Mouse (Mus musculus) right cerebral cortex, postnatal 10 days (tissue): ENCODE results near the gene Gimap8.
"Not testable (repeated sequence)": the region's sequence is repeated elsewhere in the genome, so short reads cannot be mapped to it uniquely, and the experiment has no call there.

Experiments used
- DNase-seq, 2 experiments: peaks; one replicate each; pipeline ENCODE4 v3.0.0; 2021; ENCODE audit warnings: low spot score in 2 of 2

Gene Gimap8

DNA sequence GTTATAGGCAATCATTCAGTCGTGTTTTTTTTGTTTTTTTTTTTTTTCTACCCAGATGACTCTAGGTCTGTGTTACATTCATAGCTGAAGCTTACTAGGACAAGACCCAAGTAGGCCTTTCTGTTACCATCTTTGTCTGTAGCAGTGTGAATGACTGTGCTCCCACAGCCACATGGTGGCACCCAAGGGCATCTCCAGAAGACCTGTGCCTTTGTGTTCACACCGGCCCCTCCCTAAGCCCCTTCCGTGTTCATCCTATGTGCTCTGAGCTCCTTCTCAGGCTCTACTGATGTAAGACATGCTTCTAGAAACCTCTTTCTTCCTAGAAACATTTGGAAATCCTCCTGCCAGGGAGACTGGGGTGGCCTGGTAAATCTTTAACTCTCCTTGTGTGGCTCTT is at the start of gene Gimap8:
Gene Gimap8 (plus strand): TSS at position 240 of the 400 bp plus-strand sequence.
- peak in 1 of 2 experiments; percentile 52 for DNase-seq

DNA sequence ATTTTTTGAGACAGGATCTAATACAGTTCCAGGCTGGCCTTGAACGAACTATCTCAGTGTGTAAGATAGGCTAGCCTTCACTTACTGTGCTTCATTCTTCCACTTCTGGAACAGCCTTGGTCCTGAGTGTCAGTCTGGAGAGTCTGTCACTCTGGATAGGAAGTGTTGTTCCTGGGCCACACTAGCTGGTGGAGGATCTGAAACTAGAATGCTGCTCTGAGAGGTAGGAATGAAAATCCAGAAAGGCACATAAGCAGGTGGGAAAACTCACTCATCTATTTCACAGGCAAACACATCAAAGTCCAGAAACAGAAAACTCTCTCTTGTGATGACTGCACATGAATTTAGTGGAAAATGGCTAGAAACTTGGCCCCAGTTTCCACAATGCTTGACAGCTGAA is 46.4 kb upstream of the Gimap8 start:
- DNase-seq, result no peak

DNA sequence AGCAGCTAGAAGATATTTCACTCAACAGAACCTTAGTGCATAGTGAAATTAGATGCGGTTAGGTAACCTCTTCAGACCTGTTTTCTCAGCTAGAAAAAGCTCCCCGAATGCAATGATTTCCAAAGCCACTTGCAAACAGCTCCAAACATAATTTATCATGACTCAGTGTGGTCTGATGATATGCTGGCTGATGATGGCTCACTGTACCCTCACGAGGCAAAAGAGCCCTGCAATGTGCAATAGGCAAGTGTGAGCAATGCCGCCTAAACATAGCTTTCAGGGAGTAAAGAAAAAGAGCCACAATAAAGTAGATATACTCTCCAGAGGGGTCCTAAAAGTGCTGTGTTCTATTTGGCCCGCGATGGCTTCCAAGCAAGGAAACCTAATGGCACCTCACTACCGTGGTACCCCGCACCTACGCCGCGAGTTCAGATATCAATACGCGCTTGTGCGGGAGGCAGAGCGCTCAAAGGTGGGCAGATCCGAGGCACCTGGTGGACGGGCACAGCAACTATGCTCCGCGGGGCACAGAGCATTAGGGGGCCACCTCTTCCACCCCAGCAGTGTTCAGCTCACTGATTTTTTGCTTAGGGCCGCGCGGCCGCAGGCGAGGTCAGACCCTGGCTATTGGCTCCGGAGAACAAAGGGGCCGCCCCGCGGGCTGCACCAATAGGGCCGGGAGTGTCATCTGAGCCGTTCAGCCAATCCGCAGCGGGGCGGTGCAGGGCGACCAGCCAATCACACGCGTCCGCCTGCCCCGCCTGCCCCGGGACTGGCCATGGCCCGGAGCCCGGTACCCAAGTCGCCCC is 45.6 kb upstream of the Gimap8 start, which contains the start of gene Zfp775:
Gene Zfp775 (plus strand): TSS at position 793 of the 809 bp plus-strand sequence.
- peak; percentile 98 for DNase-seq

DNA sequence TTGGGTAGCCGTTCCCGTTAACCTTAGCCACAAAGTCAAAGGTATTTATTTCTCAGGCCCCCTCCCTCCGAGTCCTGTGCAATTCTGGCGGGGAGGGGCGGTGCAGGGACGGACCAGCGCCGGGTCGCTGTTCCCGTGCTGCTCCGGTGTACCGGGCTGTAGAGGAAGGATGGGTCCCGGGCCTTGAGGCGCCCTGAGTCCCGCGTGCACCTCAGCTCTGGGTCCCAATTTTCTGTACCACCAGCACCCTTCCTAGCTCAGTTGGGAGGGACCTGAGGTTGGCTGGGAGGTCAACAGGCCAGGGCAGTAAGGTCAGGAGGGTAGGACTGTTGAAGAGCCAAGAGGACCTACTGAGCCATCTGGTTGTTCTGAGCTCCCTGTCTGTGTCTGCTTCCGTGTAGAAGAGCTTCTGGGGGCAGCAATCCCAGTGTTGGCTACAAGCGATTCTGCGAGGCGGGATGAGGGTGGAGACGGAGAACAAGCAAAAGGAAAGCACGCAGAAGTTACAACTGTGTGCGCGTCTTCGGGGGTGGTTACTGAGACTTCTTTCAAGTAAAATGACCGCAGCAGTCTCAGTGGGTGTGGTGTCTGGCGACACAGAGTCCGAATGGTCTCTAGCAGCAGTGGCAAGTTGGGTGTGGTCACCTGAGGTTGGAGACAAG is 44.8 kb upstream of the Gimap8 start:
- DNase-seq, result peak; percentile 64 to 68

DNA sequence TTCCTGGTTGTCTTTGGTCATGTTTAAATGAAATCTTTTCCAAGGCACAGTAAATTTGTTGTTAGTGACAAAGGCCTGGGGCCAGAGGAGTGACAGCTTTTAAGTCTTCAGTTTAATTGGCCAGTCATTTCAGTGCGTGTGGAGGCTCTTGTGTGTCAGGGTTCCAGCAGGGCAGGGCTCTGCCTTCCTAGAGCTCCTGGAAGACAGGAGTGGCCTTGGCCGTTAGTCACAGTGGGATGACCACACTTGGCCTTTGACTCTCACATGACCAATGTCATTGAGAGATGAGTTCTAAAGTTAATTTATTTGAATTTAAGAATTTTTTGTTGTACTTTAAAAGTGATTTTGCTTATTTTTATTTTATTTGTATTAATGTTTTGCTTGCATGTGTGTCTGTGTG is 38.9 kb upstream of the Gimap8 start:
- no peak for DNase-seq

DNA sequence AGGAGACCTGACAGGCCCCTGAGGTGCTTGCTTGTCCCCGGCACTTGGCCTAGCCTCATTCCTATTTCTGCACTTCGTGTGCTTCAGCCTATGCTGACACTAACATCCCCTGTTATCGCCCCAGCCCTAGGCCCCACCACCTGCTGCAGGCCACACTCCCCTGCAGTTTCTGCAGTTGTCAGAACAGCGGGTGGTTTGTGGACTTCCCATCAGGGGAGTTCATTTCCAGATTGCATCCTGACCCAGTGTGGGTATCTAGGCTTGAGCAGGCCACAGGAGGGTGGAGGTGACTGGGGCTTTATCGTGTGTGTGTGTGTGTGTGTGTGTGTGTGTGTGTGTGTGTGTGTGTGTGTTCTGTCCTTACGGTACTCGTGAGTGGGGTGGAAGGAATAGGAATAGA is 37.5 kb upstream of the Gimap8 start:
- no peak for DNase-seq

DNA sequence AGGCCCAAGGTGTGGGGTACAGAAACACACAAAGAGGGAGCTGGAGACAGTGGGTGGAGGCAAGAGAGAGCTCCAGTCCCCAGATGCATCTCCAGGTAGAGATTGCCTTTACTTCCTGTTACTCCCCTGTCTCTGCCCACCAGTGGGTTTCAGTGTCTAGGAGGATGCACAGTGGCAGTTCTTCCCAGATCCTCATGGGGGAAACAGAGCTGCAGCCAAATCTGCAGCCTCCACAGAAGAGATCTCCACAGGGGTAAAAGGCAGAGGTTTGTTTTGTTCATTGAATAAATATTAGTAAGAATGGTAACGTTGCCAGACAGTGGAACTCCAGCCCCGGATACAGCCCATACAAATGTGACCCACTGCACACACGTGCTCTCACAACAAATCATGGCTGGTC is 36.4 kb upstream of the Gimap8 start:
- no peak for DNase-seq

DNA sequence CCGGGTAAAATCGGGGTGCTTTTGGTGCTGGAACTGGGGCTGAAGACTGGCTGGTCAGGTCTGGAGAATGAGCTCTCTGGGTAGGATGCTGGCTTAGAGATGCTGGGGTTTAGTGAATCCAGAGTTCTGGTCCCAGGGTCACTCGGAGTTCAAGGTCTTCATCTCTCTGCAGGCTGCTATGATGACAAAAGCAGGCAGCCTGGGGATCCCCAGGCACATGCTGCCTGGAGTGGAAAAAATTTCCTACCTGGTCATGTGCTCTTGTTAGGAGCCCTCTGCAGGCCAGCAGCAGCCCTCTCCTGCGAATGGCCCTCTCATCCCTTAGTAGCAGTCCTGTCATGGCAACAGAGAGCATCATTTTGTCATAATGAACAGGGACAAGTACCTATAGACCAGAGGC is 33.6 kb upstream of the Gimap8 start:
- DNase-seq, result no peak

DNA sequence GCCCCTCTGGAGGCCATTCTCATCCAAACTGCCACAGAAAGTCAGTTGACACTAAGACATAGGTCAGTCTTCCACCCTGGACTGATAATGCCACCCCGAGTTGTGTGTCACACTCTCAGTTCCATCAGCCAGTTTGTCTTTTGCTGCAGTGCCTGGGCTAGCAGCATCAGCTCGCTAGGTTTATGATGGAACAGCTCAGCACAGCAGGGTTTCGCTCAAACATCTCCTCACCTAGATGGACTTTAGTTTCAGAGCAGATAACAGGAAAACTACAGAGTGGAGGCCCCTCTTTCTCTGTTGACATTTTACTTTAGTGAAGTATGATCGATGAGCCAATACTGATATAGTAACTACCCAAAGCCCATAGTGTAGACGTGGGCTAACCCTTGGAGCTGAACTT is 32.3 kb upstream of the Gimap8 start:
- DNase-seq, result no peak

DNA sequence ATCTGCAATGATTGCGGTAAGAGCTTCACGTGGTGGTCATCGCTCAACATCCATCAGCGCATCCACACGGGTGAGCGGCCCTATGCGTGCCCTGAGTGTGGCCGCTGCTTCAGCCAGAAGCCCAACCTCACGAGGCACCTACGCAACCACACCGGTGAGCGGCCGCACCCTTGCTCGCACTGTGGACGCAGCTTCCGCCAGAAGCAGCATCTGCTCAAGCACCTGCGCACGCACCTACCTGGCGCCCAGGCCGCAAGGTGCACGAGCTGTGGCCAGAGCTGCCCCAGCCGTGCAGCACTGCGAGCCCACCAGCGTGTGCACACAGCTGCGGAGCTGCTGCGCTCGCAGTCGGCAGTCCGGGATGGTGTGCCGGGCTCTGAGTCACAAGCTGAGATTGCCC is 27.0 kb upstream of the Gimap8 start:
- no peak for DNase-seq

DNA sequence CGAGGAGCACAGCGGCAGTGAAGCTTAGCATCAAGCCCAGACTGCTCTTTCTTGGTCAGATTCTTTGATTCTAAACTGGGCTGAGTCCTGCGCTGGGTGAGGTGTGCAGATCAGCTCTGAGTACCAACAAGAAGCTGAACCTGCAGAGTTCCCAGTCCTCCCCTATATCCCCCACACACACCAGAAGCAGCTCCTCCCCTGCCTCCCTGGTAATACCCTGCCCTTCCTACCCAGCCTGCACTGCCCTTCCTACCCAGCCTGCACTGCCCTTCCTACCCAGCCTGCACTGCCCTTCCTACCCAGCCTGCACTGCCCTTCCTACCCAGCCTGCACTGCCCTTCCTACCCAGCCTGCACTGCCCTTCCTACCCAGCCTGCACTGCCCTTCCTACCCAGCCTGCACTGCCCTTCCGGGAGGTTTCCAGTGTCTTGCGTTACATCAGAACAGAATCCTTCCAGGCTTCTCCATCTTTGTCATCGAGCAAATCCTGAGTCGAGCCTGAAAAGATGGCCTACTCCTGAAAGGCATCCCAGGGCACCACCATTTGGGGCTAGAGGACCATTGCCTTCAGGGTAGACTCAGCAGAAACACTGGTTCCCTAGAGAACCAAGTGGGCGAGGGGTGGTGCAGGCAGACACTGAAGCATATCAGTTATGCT is 24.7 kb upstream of the Gimap8 start:
- not testable (repeated sequence) for DNase-seq

DNA sequence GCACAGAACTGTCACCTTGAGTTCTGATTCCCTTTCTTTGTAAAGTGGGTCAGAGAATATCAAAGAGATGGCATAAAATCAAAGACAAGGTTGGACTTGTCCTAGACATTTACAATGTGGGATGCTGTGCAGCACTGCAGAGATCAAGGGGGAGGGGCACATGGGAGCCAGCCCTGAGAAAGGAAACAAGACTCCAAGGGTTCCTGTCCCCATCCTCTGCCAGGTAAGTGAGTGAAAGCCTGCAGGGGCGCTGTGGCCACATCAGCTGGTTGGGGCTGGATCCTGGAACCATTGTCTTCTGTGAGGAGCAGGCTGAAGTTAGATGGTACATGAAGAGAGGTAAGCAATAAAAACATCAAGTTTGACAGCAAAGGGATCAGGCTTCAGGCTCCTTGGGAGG is 23.6 kb upstream of the Gimap8 start:
- DNase-seq, result no peak

DNA sequence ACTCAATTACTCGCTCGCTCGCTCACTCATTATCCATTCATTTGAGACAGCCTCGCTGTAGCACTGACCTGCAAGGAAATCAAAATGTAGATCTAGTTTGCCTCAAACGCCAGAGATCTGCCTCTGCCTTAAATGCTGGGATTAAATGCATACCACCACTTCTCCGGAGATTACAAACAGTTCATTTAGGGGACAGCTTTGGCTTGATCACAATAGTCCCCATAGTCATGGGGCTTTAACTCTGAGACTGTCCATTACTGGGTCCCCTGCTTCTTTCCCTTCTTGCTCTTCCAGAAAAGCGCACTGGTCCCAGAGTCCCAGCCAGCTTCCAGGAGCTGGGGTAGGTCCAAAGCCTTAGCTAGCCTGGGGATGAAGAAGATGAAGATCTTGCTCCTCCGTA is 20.6 kb upstream of the Gimap8 start, which contains the start of gene AI854703:
Gene AI854703 (plus strand): TSS at position 301 of the 400 bp plus-strand sequence.
- no peak for DNase-seq

DNA sequence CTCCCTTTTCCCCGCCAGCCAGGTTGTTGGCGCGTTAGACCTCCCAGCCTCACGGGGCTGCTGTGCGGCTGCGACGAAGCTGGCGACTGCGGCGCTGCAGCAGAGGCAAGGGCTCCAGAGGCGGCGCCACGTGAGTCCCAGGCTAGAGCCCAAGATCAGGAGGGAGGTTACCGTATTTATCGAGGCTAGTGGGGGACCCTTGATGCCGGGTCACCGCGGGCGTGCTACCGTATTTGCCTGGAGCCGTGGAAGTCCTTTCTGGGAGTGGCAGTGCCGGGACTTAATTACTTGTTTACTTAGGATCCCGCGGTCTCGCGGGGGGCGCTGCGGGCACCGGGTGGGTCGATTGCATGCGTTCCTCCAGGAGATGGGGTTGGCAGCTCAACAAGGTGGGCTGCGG is 20.1 kb upstream of the Gimap8 start:
- DNase-seq, result peak; percentile 79

DNA sequence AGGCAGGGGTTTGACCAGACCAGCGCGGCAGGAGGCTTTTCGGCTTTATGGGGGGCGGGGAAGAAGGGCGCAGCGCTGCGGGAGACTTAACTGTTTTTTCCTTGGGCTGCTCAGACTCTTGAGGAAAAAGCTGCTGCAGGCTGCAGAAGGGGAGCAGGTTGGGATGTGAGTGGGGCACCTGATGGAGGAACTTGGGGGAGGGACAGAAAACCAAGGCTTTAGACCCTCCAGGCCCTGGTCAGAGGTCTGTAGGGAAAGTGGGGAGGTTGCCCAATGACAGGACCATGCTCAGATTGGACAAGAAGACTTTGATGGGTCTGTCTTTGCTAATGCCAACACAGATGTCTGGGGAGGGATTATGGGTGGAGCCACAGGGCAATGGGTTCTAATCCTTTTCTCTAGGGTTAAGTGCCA is 19.5 kb upstream of the Gimap8 start:
- DNase-seq, result peak in 1 of 2 experiments; percentile 47

DNA sequence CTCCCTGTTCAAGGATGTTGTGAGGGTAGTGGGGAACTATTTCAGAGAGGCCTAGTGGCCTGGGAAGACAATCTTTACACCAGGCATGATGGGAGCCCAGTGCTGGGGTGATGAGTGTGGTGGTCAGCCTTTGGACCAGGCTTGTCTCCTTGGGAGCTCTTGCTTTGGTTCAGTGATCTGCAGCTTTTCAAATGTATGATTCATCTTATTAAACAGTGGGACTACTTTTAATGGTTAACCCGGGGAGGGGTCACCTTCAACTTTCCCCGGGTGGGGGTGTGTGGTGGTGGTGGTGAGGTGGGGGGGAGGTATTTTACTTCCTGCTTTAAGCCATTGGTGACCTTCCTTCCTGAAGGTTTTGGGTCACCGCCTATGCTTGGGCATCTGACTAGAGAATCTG is 18.7 kb upstream of the Gimap8 start:
- DNase-seq, result no peak

DNA sequence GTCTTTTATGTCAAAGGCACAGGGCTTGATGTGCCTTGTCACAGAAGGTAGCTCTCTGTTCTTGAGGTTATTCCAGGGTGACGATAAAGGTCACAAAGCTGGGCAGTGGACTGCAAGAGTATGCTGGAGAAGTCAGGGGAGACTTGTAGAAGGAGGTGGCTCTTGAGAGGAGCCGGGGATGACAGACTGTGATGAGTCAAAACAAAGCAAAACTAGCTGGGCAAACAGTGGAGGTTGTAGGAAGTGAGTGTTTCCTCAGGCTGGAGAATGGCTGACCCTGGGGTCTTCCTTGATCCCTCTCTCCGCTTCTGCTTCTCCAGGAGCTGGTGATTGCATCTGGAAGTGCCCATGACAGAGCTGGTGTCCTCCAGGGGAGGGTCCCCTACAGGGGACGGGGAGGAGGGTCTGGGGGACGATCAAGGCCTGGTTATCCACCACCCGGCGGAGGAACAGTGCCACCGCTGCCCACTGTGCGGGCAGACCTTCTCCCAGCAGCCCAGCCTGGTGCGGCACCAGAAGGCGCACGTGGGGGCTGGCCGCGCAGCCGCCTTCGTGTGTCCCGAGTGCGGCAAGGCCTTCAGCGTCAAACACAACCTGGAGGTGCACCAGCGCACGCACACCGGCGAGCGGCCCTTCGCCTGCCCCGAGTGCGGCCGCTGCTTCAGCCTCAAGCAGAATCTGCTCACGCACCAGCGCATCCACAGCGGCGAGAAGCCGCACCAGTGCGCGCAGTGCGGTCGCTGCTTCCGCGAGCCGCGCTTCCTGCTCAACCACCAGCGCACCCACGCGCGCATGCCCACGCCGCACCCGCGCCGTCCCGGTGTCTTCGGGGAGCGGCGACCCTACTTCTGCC is 18.0 kb upstream of the Gimap8 start:
- DNase-seq, result peak; percentile 73 to 77

DNA sequence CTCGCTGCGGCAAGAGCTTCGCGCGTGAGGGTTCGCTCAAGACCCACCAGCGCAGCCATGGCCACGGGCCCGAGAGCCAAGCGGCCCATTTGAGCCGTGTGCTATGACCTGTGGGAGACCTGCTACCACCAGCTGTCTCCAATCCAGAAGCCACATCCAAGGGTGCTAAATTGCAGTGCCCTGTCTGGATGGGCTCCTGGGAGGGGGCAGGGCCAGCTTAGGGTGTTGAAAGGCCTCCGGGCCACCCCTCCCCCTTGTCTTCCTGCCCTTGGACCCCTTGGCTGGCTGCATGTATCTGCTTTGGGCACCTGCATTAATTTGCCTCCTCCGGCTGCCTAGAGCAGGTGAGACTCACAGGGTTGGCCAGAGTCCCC is 17.4 kb upstream of the Gimap8 start:
- peak in 1 of 2 experiments; percentile 45 for DNase-seq

DNA sequence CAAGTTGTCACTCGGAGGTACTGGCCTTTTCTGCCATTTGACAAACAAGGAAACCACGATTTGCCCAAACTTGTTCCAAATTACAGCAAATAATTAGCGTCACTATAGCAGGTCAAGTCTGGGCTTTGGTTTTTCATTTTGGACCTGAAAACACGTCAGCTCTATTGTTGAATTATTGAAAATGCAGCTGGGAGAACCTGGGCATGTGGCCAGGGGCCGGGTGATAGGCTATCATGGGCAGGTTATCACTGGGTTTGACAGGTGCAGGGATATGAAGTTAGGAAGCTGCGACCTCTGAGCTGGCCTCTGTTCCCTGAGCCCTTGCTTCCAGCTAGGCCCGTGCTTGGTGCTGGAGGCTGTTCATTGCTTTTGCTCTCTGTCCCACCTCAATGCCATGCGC is 16.2 kb upstream of the Gimap8 start:
- DNase-seq, result no peak

DNA sequence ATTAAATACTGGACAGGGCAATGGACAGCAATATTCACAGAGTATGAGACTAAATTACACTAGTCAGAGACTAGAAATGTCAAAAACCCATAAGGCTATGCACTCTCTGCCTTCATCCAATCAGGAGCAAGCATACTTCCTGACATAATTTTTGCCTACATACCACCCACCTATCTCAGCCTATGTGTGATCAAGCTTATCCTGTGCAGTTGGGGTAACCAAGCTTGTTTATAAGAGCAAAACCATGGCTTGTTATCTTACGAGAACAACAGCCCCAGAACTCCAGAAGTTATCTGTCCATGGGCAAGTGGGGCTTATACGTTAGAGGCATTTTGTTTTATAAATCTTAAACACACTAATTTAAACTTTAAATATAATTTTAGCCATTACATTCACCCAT is 11.9 kb upstream of the Gimap8 start:
- no peak for DNase-seq

DNA sequence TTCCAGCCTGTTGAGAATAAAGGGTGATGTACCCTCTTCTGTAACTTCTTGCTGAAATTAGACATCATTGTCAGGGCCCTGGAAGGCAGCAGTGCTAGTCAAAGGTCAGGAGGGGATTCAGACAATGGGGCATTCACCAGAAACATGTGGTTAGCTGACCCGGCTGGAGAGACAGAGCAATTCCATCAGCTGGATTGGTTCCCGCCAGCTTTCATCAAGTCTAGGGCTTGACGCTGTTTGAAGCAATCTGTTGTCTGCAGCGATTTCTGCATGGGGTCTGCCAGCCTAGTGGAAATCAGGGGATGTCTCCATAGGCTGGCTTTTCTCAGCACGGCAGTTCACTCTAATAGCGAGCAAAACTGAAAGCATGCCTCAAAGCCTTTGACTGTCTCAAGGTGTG is 10.5 kb upstream of the Gimap8 start:
- no peak for DNase-seq
